Mouse (Mus musculus) right cerebral cortex, postnatal 10 days (tissue): ENCODE measurements around the gene Mxi1.
A peak's percentile ranks its signal among the peaks of the same experiment; 100 is the strongest.

Experiments
- DNase-seq, 2 experiments: peaks; one replicate each; pipeline ENCODE4 v3.0.0; 2021; ENCODE audit warnings: low spot score in 2 of 2

The Mxi1 gene

GRCm38 (mm10) chr19:53397451-53398233 lies 87.3 kb downstream of the Mxi1 start:
- DNase-seq = no peak

GRCm38 (mm10) chr19:53399213-53399612 lies 88.9 kb downstream of the Mxi1 start:
- no peak for DNase-seq

GRCm38 (mm10) chr19:53400332-53401110 lies 90.2 kb downstream of the Mxi1 start:
- no peak for DNase-seq

- DNase-seq = no peak
Observed at GRCm38 (mm10) chr19:53402741-53403432, 92.6 kb downstream of the Mxi1 start.

GRCm38 (mm10) chr19:53404219-53404836 lies 94.0 kb downstream of the Mxi1 start:
- peak in 1 of 2 experiments; percentile 10 for DNase-seq

- DNase-seq = peak in 1 of 2 experiments; percentile 16
Observed at GRCm38 (mm10) chr19:53404837-53405356, 94.6 kb downstream of the Mxi1 start.

- peak in 1 of 2 experiments; percentile 4 for DNase-seq
Observed at GRCm38 (mm10) chr19:53405810-53406209, 95.5 kb downstream of the Mxi1 start.

GRCm38 (mm10) chr19:53407350-53407749 lies 97.0 kb downstream of the Mxi1 start:
- no peak for DNase-seq

- no peak for DNase-seq
Observed at GRCm38 (mm10) chr19:53408398-53408797, 98.1 kb downstream of the Mxi1 start.

- no peak for DNase-seq
Observed at GRCm38 (mm10) chr19:53409663-53410307, 99.5 kb downstream of the Mxi1 start.

GRCm38 (mm10) chr19:53412149-53412848 lies 102.0 kb downstream of the Mxi1 start:
- no peak for DNase-seq

- DNase-seq = no peak
Observed at GRCm38 (mm10) chr19:53413617-53414380, 103.5 kb downstream of the Mxi1 start.

- DNase-seq = no peak
Observed at GRCm38 (mm10) chr19:53414650-53415049, 104.3 kb downstream of the Mxi1 start.

GRCm38 (mm10) chr19:53415198-53415597 lies 104.9 kb downstream of the Mxi1 start:
- DNase-seq = peak in 1 of 2 experiments; percentile 55

GRCm38 (mm10) chr19:53419834-53420233 lies 109.5 kb downstream of the Mxi1 start:
- peak in 1 of 2 experiments; percentile 57 for DNase-seq

- peak; percentile 81 to 84 for DNase-seq
Observed at GRCm38 (mm10) chr19:53420924-53421582, 110.7 kb downstream of the Mxi1 start.

GRCm38 (mm10) chr19:53421583-53422188 lies 111.4 kb downstream of the Mxi1 start:
- no peak for DNase-seq
